Mouse (Mus musculus) E14TG2a.4 (cell line): ENCODE measurements around the gene Rgs8.

ENCODE experiments used
- H3K27me3 ChIP-seq: 2 replicates; pipeline ENCODE4 v1.6.1; 2014; ENCODE audit warnings: low read length, control low read depth; ENCODE audit not compliant: insufficient read depth
- H3K36me3 ChIP-seq: 2 replicates; pipeline ENCODE4 v1.6.1; 2014; ENCODE audit warnings: low read length, control low read depth; ENCODE audit not compliant: insufficient read depth
- H3K4me1 ChIP-seq: replicated peaks from 2 replicates; pipeline ENCODE4 v1.6.1; 2014; ENCODE audit warnings: low read depth, low read length, control low read depth
- H3K4me3 ChIP-seq: replicated peaks from 2 replicates; pipeline ENCODE4 v1.5.1; 2014; ENCODE audit warnings: mild to moderate bottlenecking, low read length
- H3K9me3 ChIP-seq: 2 replicates; pipeline ENCODE4 v1.6.1; 2014; ENCODE audit warnings: low read length, control low read depth
- CTCF ChIP-seq: conservative IDR thresholded peaks from 2 replicates; pipeline ENCODE4 v1.5.1; 2014; ENCODE audit warnings: low read length
- NANOG ChIP-seq: IDR thresholded peaks from 2 replicates; pipeline ENCODE4 v1.6.1; 2014; ENCODE audit warnings: borderline replicate concordance, low read length, mixed read lengths
- POU5F1 ChIP-seq: IDR thresholded peaks from 2 replicates; pipeline ENCODE4 v1.6.1; 2014; ENCODE audit warnings: low read length, borderline replicate concordance

Gene Rgs8

DNA sequence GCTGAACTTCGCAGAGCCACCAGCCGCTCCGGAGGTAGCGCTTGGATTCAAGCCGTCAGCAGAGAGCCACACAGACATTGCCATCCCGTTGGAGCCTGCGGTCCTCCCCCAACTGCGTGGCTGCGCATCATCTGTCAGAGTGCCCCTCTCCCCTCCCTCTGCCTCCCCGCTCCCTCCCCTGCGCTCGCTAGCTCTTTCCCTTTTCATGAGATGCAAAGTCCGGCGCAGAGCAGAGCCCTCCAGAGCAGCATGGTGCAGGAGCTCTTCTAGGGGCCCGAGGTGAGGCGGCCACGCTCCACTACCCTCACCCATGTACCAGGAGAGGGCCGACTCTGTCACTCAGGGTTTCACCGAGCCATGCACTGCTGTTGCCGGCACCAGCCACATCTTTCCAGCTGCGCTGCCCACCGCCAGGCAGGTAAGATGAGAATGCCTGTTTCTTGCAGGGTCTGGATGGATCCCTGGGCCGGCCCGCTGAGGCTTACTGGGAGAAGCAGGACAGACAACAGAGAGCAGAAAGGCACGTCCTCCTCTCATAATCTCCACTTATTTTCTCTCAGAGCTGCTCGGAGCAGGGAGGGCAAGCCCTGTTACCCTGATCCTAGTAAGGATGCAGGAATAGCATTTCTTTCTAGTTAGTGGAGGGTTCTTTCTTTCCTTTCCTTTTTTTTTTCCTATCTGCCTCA, at the start of gene Rgs8:
Gene Rgs8 (plus strand): TSS at position 88 of the 686 bp plus-strand sequence.
- Histone ChIP-seq H3K4me1 (peaks cover 18% of the 10 kb centered on the region), H3K4me3 (peak within 1 kb of the TSS; percentile 73), H3K36me3 (no peaks in the 10 kb centered on the region), H3K27me3 (peaks cover 78% of the 10 kb centered on the region), H3K9me3 (no peaks in the 10 kb centered on the region)
- TF ChIP-seq POU5F1 (no peak), CTCF (no peak), NANOG (no peak)

DNA sequence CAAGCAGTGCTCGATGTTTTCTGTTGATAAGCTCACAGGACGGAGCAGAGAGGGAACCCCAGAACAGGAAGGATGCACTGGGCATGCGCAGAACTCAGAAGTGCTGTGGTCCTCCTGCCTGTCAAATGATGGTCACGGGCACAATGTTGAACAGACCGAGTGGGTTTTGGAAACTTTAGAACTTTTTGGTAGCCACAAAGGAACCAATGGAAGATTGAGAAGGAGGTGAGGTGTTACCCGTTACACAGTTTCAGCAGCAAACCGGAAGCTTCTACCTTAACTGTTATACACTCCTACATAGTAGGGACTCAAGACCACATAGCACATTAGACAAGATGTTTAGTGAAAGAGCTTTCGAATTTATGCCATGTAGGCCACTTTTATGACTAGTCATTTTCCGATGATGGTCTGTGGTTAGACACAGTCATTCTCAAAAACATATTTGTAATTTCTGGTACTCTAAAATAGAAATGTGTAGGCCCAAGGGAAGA, 35.4 kb upstream of the Rgs8 start:
- Histone ChIP-seq H3K4me1 (peaks cover under 1% of the 10 kb centered on the region; the same call in 1 of the 2 replicates), H3K4me3 (no peak overlapping the region), H3K9me3 (no peaks in the 10 kb centered on the region), H3K27me3 (no peaks in the 10 kb centered on the region), H3K36me3 (no peaks in the 10 kb centered on the region)
- TF ChIP-seq POU5F1: no peak
- no peak for TF ChIP-seq NANOG
- no peak for TF ChIP-seq CTCF

DNA sequence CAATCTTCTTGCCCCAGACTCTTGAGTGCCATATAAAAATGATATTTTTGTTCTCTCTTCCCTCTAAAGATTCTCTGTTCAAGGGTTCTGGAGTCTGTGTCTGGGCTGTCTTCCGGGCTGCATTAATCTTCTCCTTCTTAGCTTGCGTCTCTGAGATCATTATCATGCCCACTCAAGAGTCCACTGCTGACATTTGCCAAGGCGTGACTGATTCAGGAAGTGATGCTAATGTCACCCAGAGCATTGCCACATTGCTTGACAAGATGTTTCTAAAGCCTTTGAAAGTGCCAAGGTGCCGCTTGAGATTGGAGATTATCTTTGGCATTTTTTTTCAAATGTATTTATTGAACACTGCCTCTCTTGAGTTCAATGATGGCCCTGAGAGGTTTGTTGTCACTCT, 29.8 kb upstream of the Rgs8 start:
- Histone ChIP-seq H3K9me3 (no peaks in the 10 kb centered on the region), H3K4me1 (no peaks in the 10 kb centered on the region), H3K36me3 (no peaks in the 10 kb centered on the region), H3K4me3 (no peak overlapping the region), H3K27me3 (no peaks in the 10 kb centered on the region)
- TF ChIP-seq POU5F1: no peak
- no peak for TF ChIP-seq NANOG
- no peak for TF ChIP-seq CTCF

DNA sequence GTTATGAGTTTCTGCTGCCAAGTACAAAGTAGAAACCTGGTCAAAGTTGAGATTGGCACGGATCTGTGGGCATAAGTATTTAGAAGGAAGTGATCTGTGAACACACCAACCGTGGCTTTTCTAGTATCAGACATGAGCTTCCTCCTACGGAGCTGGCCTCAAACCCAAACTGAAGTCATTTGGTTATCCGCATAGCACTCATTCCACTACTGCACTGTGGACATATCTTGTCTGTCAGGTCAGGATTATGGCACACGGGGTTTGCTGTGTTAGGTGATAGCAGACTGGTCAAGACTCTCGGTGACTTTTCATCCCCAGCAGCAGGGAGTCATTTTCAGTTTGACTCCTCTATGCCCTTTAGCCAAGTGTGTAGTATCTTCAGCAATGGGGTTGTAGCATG, 20.1 kb upstream of the Rgs8 start:
- TF ChIP-seq NANOG (no peak), CTCF (no peak), POU5F1 (no peak)
- Histone ChIP-seq H3K4me1 (0 out of 2 replicates have a peak, but pooled peaks cover 3% of the 10 kb centered on the region), H3K4me3 (no peak overlapping the region), H3K9me3 (peaks cover 6% of the 10 kb centered on the region), H3K27me3 (peaks cover 4% of the 10 kb centered on the region; the same call in 1 of the 2 replicates), H3K36me3 (no peaks in the 10 kb centered on the region)

DNA sequence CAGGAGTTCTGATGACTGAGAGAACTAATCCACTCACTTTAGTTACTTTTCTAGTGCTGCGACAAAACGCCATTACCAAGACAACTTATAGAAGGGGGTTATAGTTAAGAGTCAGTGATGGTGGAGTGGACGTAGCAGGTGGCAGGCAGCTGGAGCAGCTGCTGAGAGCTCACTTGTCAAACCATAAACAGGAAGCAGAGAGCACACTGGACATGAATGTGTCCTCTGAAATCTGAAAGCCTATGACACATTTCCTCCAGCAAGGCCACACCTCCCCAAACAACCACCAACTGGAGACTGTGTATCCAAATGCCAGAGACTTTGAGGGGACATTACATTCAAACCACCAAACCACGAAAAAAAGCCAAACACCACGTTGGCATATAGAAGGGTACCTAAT, 17.8 kb upstream of the Rgs8 start:
- TF ChIP-seq CTCF (no peak), NANOG (no peak), POU5F1 (no peak)
- Histone ChIP-seq H3K9me3 (peaks cover 13% of the 10 kb centered on the region), H3K36me3 (no peaks in the 10 kb centered on the region), H3K4me1 (peaks cover 13% of the 10 kb centered on the region; the same call in 1 of the 2 replicates), H3K4me3 (no peak overlapping the region), H3K27me3 (peaks cover 3% of the 10 kb centered on the region; the same call in 1 of the 2 replicates)

DNA sequence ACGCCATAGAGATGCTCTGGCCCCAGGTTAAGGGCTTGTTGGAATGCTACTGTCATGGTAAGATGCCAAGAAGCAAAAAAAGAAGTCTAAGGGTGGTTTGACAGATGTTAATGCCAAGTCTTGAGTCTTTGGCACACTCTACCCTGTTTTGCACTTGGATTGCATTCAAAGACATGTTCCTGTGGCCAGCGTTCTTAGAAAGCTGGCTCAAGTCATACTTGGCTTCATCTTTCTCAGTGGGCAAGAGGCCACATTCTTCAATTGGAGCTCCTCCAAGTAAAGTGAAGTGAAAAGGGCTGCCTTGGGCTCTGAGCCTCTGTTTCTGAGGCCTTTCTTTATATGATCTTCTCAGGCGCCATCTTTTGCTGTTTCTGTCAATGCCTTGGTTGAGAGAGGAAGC, 17.3 kb upstream of the Rgs8 start:
- Histone ChIP-seq H3K27me3 (no peaks in the 10 kb centered on the region; the same call in 1 of the 2 replicates), H3K4me3 (no peak overlapping the region), H3K9me3 (peaks cover 13% of the 10 kb centered on the region), H3K36me3 (no peaks in the 10 kb centered on the region), H3K4me1 (peaks cover 17% of the 10 kb centered on the region; the same call in 1 of the 2 replicates)
- TF ChIP-seq NANOG (no peak), POU5F1 (no peak), CTCF (no peak)

DNA sequence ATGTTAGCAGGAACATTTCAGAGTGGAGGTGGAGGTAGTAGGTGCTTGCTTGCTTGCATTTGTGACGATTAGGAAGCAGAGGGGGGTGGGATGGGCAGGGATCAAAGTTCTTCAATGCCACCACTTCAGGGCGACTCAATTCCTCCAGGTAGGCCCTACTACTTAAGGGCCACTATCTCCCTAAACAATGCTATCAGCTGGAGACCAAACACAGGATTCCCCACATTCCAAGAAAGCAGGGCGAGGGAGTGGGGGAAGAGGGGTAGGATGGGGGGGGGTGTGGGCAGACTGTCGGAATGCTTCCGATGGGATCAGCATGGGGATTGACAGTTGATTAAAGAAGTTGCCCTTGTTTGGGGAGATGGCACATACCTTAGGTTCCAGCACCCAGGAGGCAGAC, 16.0 kb upstream of the Rgs8 start:
- Histone ChIP-seq H3K4me1 (peaks cover 26% of the 10 kb centered on the region), H3K36me3 (no peaks in the 10 kb centered on the region), H3K9me3 (peaks cover 13% of the 10 kb centered on the region), H3K27me3 (no peaks in the 10 kb centered on the region; the same call in 1 of the 2 replicates), H3K4me3 (no peak overlapping the region)
- no peak for TF ChIP-seq POU5F1
- TF ChIP-seq NANOG: no peak
- no peak for TF ChIP-seq CTCF

DNA sequence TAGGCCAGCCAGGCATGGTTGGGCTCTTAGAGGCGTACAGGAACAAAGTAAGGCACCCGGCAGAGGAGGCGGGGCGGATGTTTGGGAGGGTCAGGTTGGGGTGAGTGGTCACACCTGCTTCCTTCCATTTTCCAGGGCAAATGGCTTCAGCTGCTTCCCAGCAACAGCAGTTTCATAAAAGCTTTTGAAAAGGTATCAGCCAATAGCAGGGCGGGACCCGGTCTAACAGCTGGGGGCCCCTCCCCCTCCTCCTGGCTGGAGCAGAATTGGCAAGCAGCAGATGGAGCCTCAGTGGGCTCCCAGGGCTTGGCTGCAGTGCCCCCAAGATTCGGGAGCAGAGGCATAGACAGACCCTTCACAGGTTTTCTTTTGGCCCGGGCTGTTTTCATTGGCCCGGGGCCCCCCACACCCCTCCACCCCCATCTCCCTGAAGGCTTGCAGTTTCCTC, 11.3 kb upstream of the Rgs8 start:
- Histone ChIP-seq H3K27me3 (peaks cover 18% of the 10 kb centered on the region), H3K9me3 (peaks cover 13% of the 10 kb centered on the region), H3K36me3 (no peaks in the 10 kb centered on the region), H3K4me1 (peaks cover 43% of the 10 kb centered on the region), H3K4me3 (peak overlapping the region; percentile 66)
- no peak for TF ChIP-seq CTCF
- TF ChIP-seq NANOG: no peak
- TF ChIP-seq POU5F1: no peak
